ENCODE assay signal across 7 mouse cellular contexts in the genomic region with DNA sequence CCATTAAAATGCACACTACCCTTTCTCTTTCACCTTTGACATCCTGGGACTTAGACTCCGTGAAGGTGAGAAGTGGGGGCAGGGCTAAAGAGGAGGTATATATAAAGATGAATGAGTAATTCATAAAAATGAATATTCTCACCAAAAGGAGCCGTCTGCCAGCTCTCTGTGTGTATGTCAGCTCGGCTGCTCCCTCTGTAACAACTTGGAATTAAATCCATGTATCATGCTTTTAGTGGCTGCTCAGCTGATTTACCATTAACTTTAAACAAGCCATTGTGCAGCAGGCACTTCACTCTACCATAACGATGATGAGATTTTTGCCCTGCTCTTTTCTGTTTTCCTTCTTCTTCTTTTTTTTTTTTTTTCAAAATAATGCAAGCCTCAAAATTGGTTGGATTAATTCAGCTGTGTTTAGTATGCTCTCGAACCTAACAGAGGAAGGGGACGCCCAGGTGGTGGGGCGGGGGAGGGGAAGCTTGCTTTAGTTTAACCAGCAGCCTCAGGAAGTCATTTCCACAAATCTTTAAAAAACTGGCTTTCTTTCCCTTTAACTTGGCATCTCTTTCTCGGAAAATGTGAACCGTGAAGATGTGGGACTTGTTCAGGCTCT.
DNase-seq lines count a peak whose midpoint lies in the region; ATAC-seq lines count a peak whose summit lies in the region.

No protein-coding gene starts in this region.

- H3K9ac ChIP-seq in lung, embryonic 15.5 days = no peak overlapping the region
- peak overlapping the region; percentile 22 for H3K9ac ChIP-seq in forebrain, embryonic 14.5 days (ENCODE audit: low read length)
- peak overlapping the region; percentile 27; the same call in 1 of the 2 replicates for H3K9ac ChIP-seq in limb, embryonic 11.5 days (ENCODE audit: low read length)
- no peak overlapping the region for H3K9ac ChIP-seq in stomach, embryonic 15.5 days

- WGBS in lung, embryonic 15.5 days = 12% methylated on average over 9 of the region's 9 CpGs
- WGBS in forebrain, embryonic 14.5 days = 10% methylated on average over 9 of the region's 9 CpGs
- 11% methylated on average over 9 of the region's 9 CpGs for WGBS in limb, embryonic 11.5 days
- WGBS in stomach, embryonic 15.5 days = 9% methylated on average over 9 of the region's 9 CpGs

- H3K4me2 ChIP-seq in lung, embryonic 15.5 days = peak overlapping the region; percentile 55
- H3K4me2 ChIP-seq in forebrain, embryonic 14.5 days (ENCODE audit: low read length) = peak overlapping the region; percentile 52
- peak overlapping the region; percentile 55 for H3K4me2 ChIP-seq in limb, embryonic 11.5 days (ENCODE audit: low read depth, severe bottlenecking)
- H3K4me2 ChIP-seq in stomach, embryonic 15.5 days = peak overlapping the region; percentile 50

- H3K4me1 ChIP-seq in lung, embryonic 15.5 days = peaks cover 14% of the 10 kb centered on the region
- H3K4me1 ChIP-seq in forebrain, embryonic 14.5 days (ENCODE audit: control insufficient read depth, insufficient read depth, low read length) = peaks cover 15% of the 10 kb centered on the region
- peaks cover 21% of the 10 kb centered on the region for H3K4me1 ChIP-seq in limb, embryonic 11.5 days (ENCODE audit: control insufficient read depth, insufficient read depth, low read length)
- H3K4me1 ChIP-seq in stomach, embryonic 15.5 days = peaks cover 14% of the 10 kb centered on the region

- H3K36me3 ChIP-seq in lung, embryonic 15.5 days = no peaks in the 10 kb centered on the region
- no peaks in the 10 kb centered on the region for H3K36me3 ChIP-seq in forebrain, embryonic 14.5 days (ENCODE audit: control insufficient read depth, insufficient read depth, low read length)
- H3K36me3 ChIP-seq in limb, embryonic 11.5 days (ENCODE audit: control insufficient read depth, insufficient read depth, low read length) = no peaks in the 10 kb centered on the region
- H3K36me3 ChIP-seq in stomach, embryonic 15.5 days = no peaks in the 10 kb centered on the region

- H3K4me3 ChIP-seq in lung, embryonic 15.5 days = peak overlapping the region; percentile 20; the same call in 1 of the 2 replicates
- H3K4me3 ChIP-seq in forebrain, embryonic 14.5 days (ENCODE audit: low read depth, low read length) = peak overlapping the region; percentile 18
- H3K4me3 ChIP-seq in limb, embryonic 11.5 days (ENCODE audit: low read depth, low read length) = no peak overlapping the region
- H3K4me3 ChIP-seq in stomach, embryonic 15.5 days (replicated peaks) = peak overlapping the region; percentile 13; the same call in 1 of the 2 replicates

- H3K9me3 ChIP-seq in lung, embryonic 15.5 days = no peaks in the 10 kb centered on the region
- no peaks in the 10 kb centered on the region for H3K9me3 ChIP-seq in forebrain, embryonic 14.5 days (replicated peaks; ENCODE audit: control insufficient read depth, low read length)
- H3K9me3 ChIP-seq in limb, embryonic 11.5 days (ENCODE audit: control insufficient read depth, low read length) = no peaks in the 10 kb centered on the region
- H3K9me3 ChIP-seq in stomach, embryonic 15.5 days = no peaks in the 10 kb centered on the region

- peaks cover 11% of the 10 kb centered on the region for H3K27me3 ChIP-seq in lung, embryonic 15.5 days
- H3K27me3 ChIP-seq in forebrain, embryonic 14.5 days (replicated peaks; ENCODE audit: control insufficient read depth, insufficient read depth, low read length) = no peaks in the 10 kb centered on the region
- no peaks in the 10 kb centered on the region for H3K27me3 ChIP-seq in limb, embryonic 11.5 days (ENCODE audit: control insufficient read depth, insufficient read depth, low read length)
- no peaks in the 10 kb centered on the region for H3K27me3 ChIP-seq in stomach, embryonic 15.5 days (replicated peaks)

- H3K27ac ChIP-seq in lung, embryonic 15.5 days = no peak overlapping the region
- H3K27ac ChIP-seq in forebrain, embryonic 14.5 days (ENCODE audit: low read depth, low read length) = peak overlapping the region; percentile 68; the same call in 1 of the 2 replicates
- H3K27ac ChIP-seq in limb, embryonic 11.5 days (replicated peaks; ENCODE audit: low read depth, low read length) = no peak overlapping the region
- no peak overlapping the region for H3K27ac ChIP-seq in stomach, embryonic 15.5 days

- ATAC-seq in lung, embryonic 15.5 days (ENCODE audit: borderline replicate concordance, extremely low read depth, low FRiP score, low TSS enrichment) = no peak
- ATAC-seq in forebrain, embryonic 14.5 days = peak; percentile 58
- no peak for ATAC-seq in limb, embryonic 11.5 days (ENCODE audit: insufficient number of reproducible peaks, low FRiP score, low TSS enrichment, low read depth)
- ATAC-seq in stomach, embryonic 15.5 days (ENCODE audit: insufficient read depth, low FRiP score, low read depth) = no peak

- no peak for DNase-seq in lung, adult 18-20 months
- peak; percentile 61 for DNase-seq in forebrain, embryonic 14.5 days (ENCODE audit: low spot score)
- DNase-seq in limb, embryonic 11.5 days (ENCODE audit: low spot score) = no peak
- no peak for DNase-seq in ovary, postnatal 14 days (ENCODE audit: low spot score)
- DNase-seq in right cerebral cortex, postnatal 25 days = no peak

Comparison
In these comparisons a context has a peak if more than half of its experiments do, and no peak if none do; other contexts are left out.
1. H3K9ac ChIP-seq: peak in forebrain, embryonic 14.5 days (single experiment) and limb, embryonic 11.5 days (single experiment); none in lung, embryonic 15.5 days (single experiment) and stomach, embryonic 15.5 days (single experiment).
2. Peak in every context shown above with its lines, with median percentiles within 50 percentile points of each other: H3K4me2 ChIP-seq.